Mouse (Mus musculus) adrenal gland, adult (tissue): ENCODE results near the gene Chn2.

Source experiments
- DNase-seq, 2 experiments: peaks; one replicate each; pipeline ENCODE4 v3.0.0; 2022 to 2023; ENCODE audit warnings: low spot score in 1 of 2; ENCODE audit not compliant: inconsistent age in 2 of 2

The Chn2 gene

DNA sequence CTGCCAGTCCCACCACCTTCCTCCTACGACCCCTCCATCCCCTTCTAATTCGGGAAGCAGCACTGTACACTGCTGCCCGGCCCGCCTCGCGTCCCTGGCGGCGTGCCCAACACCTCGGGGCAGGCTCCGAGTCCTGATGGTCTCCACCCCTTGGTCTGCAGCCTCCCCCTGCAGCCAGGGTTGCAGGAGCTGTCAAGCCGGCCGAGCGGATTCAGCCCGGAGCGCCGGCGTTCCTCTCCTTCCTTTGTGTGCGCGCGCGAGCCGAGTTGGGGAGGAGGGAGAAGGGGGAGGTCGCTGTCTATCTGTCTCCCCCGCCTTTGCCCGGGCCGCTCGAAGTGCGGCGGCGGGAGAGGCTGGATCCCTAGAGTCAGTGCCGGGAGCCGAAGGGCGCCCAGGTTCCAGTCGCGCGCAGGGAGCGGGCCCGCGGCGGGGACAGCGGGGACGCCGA, at the start of gene Chn2:
TSS of gene Chn2 (plus strand) at position 198 of the 448 bp plus-strand sequence.
- peak; percentile 81 to 87 for DNase-seq

DNA sequence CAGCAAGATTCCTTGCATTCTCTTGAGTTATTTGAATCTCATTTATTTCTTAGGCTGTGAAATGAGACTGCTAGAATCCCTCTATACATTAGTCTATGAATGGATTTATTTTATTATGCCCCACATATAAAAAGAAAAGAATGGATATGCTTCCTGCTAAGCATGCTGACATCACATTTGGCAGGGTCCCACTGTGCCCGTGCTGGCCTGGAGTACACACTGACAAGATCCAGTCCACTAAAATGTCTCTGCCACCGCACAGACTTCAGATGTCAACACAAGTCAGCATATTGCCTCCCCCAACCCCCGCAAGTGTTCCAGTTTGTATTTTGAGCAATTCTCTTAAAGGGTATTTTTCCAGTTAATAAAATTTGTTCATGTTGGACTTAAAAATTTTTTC, 47.0 kb upstream of the Chn2 start:
- no peak for DNase-seq

DNA sequence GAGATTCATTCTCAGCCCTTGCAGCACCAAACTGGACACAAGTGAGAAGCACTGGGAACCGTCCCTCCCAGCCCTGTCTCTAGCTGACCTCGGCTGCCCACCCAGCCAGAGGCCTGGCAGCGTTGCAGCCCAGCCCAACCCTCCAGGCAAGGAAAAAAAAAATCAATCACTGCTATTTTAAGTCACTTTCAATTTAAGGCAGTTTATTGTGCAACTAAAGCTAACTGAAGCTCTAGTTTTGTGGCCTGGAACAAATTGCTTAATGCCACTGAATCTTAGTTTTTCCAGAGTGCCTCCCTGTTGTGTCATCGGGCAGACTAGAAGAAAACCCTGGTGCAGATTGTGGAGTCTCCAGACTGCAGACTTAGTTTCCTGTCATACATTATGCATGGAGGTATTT, 43.8 kb upstream of the Chn2 start:
- peak; percentile 17 to 73 for DNase-seq

DNA sequence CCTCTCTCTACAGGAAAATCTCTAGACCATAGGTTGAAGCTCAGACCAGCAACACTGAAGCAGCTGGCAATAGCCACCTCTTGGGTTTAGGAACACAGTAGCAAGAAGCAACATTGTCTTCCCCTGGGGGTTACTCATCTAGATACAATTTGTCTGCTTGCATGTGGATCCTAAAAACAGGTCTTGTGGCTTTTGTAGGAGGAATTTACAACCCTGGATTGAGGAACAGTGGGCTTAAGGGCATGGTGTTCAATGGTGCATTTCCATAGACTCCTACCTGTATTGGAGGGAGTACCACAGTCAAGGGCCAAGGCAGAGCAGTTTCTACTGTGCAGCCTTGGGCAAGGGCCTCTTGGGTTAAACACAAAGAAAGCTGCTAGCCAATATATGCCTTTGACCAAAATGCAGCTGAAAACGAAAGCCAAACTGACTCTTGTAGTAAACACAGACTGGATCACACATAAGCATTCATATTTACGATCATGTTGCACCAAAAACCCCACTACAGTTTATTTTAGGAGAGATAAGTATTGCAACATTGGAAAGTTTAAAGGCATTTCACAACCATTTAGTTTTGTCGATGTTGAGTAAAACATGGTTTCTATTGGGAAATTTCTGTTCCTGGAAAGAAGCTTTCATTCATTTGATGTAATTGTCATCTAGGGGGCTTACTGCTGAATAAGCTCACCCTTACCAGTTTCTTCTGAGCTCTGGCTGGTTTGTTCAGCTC, 43.0 kb upstream of the Chn2 start:
- peak in 1 of 2 experiments; percentile 38 for DNase-seq

DNA sequence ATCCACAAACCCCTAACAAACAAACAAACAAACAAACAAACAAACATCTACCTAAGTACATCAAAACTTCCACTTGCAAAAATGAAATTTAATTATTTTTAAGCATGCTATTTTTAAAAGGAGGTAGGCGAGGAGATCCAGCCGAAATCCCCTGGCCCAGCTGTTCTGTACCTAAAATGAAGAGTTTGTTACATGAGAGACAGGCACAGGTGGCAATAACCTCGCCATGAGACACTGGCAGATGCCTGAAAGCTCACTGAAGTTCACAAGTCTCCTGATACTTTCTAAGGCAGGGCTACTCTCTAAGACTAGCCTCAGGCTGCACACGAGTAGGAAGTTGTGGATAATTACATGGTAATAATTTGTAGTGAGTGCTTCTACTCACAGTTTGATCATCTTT, 34.1 kb upstream of the Chn2 start:
- no peak for DNase-seq

DNA sequence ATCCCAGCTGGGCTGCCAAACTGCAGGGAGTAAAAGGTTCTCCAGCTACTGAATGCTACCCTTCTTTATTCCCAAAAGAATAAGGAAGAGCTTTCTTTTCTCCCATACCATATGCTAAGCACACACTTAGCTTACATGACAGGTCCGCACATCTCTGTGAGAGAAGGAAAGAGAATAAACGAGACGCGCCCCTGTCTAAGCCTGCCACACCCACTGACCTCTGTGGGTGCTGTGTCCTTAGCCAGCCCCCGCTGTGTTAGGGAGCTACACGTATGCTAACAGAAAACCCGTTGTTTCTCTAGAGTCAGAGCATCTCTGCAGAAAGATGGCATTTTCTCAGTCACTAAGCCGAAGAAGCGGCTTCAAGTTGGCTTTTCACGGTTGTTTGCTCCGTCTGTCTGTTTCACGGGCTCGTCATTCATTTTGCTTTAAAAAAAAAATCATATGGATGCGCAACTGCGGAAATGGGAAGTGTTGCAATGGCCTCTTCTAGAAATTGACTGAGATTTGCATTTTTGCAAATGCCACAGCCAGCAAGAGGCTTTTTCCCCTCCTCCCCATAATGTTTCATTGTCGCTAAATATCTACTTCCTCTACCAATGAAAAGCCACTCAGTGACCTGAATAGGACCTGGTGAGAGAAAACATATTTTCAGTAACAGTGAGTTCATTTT, 30.8 kb upstream of the Chn2 start:
- no peak for DNase-seq

DNA sequence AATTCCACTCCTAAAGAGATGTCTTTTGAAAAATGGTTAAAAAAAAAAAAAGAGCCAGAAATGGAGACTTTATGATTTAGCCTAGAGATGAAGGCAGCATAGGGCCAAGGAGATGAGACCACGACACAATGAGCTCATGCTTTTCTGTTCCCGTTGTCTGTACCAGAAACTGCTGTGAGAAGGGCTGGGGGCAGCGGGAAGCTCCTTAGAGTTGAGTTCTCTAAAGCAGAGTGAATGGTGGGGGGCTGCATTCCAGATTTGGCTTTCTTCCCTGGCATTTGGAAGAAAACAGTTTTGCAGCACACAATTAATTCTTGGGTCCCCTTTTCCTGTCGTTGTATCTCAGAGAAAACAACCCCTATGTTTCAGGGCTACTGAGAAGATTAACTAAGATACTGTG, 30.1 kb upstream of the Chn2 start:
- no peak for DNase-seq

DNA sequence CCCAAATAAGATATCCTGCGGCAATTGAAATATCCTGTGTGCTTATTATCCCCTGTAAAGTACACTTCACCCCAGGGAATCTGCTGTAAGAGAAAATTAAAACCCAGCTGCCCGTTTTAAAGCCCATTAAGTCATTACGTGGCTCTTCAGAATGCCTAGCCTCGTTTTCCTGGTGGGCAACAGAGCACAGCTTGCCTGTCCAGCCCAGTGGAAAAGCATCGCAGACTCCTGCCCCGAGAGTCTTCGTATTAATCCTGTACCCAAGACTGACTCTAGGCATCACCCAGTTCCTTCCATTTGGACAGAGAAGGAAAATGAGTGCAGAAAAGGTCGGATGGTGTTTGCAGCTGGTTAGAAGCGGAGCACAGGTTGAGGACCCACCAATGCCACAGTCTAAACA, 29.0 kb upstream of the Chn2 start:
- DNase-seq: no peak

DNA sequence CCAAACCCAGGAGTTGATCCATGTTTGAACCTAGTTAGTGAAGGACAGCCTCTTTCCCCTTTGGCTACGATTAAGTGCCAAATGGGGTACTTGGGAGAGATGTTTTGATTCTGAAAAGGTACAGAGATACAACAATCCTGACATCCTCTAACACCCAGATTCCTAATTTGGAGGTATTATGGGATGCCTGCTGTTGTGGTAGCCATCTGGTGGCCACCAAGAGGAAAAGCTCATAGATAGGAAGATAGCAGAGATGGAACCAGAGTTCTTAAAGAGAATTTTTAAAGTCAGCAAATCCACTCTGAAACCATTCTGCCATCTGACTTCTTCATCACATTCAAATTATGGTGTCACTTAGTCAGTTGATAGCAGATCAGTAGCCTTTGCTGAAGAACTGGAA, 27.2 kb upstream of the Chn2 start:
- no peak for DNase-seq

DNA sequence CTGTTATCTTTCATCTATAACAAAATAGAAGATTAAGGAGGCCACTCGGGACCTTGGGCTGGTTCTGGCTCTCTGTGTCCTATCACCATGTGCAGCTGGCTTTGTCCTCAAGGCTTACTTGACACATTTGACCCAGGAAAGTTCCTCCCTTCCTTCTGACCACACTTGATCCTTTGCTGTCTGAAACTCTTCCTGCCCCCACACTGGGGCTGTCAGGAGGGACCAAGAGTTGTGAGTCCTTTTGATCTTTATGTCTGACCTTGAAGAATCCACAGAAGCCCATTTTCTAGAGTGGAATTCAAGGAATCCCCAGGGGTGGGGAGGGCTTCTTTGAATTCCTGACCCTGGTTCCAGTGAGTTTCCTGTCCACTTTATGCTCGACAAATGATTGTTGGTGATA, 21.3 kb upstream of the Chn2 start:
- peak; percentile 25 to 60 for DNase-seq

DNA sequence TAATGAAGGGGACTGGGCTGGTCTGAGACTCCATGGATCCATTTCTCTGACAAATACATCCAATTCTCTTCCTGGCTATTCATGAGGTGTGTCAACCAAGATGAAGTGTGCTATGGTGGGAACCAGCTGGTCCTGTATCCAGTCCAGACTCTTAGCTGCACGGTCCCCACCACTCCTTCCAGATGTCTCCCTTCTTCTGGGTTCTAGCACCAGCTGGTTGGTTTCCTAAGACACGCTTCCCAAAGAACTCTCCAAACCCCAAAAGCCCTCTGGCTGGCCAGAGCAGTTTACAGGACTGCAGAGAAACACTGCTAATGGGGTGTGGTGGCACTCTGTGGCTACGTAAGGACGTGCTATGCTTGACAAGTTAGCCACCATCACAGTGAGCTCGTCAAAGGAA, 20.5 kb upstream of the Chn2 start:
- DNase-seq: no peak

DNA sequence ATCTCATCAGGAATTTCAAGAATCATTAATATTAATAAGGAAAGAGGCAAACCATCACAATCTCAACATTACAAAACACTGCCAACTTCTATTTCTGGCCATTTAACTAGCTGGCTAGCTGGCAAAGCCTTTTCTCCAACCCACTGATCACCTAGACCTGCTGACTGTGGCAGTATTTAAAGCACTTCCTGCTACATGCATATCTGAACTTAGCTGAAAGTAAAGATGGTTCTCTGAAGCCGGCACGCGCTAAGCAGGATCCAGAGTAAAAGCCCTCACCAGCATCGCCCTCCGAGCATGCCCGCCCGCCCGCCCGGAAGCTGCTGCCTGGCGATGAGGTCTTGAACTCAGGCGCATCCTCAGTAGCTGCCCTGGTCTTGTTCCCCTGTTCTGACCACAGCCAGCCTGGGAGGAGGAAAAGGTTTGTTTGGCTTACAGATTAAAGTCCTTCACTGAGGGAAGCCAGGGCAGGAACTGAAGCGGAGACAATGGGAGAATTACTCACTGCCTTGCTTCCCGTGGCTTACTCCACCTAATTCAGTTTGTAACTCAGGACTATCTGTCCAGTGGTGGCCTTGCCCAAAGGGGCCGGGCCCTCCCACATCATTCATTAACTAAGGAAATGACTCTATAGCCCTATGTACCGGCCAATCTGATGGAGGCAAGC, 18.1 kb upstream of the Chn2 start:
- peak; percentile 29 to 60 for DNase-seq

DNA sequence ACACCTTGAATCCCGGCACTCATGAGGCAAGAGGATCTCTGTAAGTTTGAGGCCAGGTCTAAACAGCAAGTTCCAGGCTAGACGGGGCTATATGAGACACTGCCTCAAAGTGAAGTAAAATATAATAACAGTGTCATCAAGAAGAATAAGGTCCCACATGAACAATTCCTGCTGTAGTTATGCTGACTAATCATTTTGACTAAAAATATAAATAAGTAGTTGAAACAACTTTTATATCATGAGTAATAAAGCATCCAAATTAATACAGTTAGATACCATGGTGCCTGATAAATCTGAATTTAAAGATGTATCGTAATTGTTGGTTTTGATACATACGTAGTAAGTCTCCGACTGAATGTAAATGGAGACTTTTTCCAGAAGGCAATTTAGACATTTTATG, 15.5 kb upstream of the Chn2 start:
- no peak for DNase-seq

DNA sequence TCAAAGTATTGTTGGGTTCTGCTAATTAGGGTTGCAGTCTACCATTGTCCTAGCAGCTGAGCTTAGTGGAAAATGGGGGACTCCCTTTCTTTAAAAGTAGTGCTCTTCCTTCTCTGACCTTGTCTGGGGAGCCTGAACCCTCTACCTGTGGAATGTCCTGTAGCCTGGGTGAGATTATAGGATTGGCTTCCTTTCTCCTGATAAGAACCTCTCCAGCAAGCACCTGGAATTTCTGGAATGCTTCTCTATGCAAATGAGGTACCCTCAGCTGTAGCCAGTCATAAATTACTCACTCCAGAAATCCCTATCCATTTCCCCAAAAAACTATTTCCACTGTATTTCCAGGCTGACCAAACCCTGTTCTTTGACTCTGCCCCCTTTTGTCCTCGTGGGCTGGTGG, 10.6 kb upstream of the Chn2 start:
- DNase-seq: no peak

DNA sequence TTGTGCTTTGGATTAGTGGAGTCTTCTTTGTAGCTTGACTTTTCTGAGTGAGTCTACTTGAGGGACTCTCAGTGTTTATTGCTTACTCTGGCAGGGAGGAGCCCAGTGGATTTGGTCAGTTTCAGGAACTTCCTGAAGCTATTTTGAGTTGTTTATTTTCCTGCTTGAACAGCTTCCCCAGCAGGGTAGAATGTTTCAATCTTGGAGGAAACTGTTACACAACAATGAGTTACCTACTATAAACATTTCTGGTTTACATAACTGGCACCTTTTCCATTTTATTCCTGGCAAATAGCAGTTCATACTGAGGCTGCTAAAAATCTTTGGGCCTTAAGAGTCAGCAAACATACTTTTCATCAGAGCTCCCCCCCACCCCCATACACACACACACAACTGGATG, 9.0 kb upstream of the Chn2 start:
- no peak for DNase-seq

DNA sequence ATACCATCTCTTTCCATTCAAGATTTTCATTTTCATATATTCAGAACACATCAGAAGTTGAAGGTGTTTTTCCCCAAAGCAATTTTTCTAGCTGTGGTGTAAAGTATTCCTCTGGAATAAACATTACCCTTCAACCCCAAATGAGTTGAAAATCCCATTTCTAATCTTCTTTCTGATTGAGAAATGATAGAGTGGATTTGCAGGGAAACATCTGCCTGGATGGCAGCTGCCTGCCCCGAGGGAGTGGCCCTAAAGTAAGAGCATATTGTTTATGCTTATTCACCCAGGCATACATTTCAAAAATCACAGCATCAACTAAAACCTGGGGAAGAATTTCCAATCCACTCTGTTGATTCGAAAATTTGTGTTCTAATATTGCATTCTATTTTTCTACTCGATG, 8.6 kb upstream of the Chn2 start:
- DNase-seq: no peak

DNA sequence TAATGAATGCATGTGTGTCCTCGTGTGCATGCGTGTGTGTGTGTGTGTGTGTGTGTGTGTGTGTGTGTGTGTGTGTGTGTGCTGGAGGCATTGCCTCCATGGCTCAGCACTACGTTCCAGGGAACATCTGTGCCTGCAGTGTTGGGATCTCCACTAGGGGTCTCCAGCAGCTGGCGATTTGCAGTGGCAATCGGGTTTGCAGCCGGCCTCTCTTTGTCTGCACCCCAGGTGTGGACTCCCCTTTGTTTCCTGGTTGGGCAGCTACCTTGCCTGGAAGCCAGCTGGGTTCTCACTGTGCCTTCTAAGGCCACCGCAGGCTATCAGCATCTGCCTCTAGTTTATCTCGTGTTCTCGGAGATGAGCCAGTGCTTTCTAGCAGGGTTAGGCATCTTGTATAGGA, 4.9 kb upstream of the Chn2 start:
- peak; percentile 76 to 92 for DNase-seq

DNA sequence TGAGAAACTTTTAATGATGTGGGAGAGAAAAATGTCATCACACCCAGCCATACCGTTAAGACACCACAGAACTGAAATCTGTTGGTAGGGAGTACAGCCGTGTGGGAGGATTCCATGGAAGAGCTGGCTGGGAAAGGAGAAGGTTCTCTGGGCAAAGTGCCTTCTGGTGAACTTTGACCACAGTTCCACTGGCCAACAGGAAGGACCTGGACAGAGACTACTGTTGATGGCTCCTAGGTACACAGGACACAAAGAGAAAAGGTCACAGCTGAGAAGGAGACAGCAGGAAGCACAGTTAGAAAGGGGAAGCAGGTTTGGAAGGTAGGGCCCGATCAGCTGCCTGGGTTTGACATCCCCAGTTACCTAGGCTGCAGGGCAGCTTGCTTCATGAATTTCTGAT, 3.8 kb upstream of the Chn2 start:
- no peak for DNase-seq

DNA sequence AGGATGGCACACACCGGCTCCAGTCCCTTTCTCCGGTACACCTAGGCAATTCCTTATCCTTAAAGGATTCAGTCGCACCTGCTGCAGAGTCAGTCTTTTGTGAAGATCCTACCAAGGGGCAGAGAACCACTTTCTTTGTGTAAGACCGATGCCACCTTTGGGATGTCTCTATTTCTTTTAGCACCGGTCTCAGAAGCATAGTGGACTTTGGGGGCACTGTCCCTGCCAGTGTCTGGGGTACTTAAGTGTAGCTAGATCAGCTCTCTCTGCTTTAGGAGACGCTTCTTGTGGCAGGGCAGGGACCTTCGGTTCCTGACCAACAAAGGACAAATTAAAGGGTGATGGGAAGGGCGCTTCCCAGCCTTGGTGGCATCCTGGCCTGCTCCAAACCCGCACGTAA, 488 bp upstream of the Chn2 start:
- no peak for DNase-seq

DNA sequence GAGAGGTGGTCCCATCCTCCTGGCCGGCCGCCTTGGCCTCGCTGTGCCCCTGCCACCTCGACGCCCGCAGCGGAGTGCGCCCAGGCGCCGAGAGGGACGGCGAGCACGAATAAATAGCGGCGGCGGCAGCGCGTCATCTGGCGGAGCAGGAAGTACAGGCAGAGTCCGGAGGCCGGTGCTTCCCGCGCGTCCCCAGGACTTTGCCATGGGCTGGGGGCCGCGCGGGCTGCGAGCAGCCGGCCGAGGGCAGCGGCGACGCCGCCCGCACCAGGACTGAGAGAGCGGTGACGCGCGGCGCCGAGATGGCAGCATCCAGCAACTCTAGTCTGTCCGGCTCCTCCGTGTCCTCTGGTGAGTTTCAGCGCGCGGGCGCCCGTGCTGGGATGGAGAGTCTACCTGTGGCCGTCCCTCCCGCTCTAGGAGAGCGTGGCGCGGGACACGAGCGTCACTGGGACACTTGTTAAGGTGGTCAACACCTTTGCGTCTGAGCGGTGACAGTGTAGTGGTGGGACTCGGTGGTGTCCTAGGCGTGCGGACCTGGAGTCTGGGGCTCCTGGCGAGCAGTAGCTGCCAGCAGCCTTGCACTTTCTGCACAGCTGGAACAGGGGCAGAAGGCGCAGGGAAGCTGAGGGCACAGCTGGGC, 572 bp downstream of the Chn2 start:
- peak in 1 of 2 experiments; percentile 85 for DNase-seq

DNA sequence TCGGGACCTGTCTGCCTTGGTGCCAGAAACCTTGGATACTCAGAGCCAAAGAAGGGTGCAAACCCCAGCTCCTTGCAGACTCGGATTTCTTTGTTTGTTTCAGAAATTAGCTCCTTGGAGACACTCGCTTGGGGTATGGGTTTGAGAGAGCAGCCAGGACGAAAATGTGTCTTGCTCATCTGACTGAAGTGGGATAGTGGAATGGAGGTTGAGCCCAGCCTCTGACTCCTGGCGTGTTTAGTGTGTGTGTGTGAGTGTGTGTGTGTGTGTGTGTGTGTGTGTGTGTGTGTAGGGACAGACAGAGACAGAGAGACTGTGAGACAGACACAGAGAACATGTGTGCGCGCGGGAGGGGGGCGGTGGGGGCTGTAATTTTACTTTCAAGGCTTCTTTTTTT, 1.1 kb downstream of the Chn2 start:
- peak in 1 of 2 experiments; percentile 38 for DNase-seq
